Mouse (Mus musculus): Measurements from ENCODE around the gene Spib. TPM values are rescaled to one million over a fixed set of nuclear protein-coding genes. Genes with fewer than 3 reads are reported as not detected.

Spib gene
- polyA plus RNA-seq, 1 experiment from 2014 or later = 0.85 TPM

- Histone ChIP-seq H3K4me3 (replicated peaks) (no peak overlapping the region), H3K9ac (no peak overlapping the region), H3K4me2 (no peak overlapping the region), H3K9me3 (replicated peaks) (no peaks in the 10 kb centered on the region), H3K27ac (replicated peaks) (peak overlapping the region; percentile 71), H3K36me3 (replicated peaks) (peaks cover 13% of the 10 kb centered on the region), H3K4me1 (replicated peaks) (peaks cover 49% of the 10 kb centered on the region), H3K27me3 (peaks cover 22% of the 10 kb centered on the region)
- ATAC-seq (ENCODE audit: insufficient read depth) = no peak; the same call in 1 of the 2 replicates
- 40% methylated on average over 5 of the region's 5 CpGs for WGBS (ENCODE audit: insufficient replicate concordance)
These were observed 46.9 kb downstream of the Spib start for GRCm38 (mm10) chr7:44484841-44485571.

GRCm38 (mm10) chr7:44484109-44484508 lies 47.8 kb downstream of the Spib start:
- WGBS (ENCODE audit: insufficient replicate concordance) = 87% methylated on average over 1 of the region's 1 CpGs
- peaks cover 31% of the 10 kb centered on the region for H3K27me3 ChIP-seq

GRCm38 (mm10) chr7:44482836-44483435 lies 48.9 kb downstream of the Spib start:
- Histone ChIP-seq H3K9me3 (replicated peaks) (no peaks in the 10 kb centered on the region), H3K4me2 (peak overlapping the region; percentile 72), H3K4me1 (replicated peaks) (peaks cover 58% of the 10 kb centered on the region), H3K9ac (peak overlapping the region; percentile 58), H3K36me3 (replicated peaks) (no peaks in the 10 kb centered on the region), H3K4me3 (replicated peaks) (peak overlapping the region; percentile 22), H3K27ac (replicated peaks) (peak overlapping the region; percentile 91), H3K27me3 (peaks cover 43% of the 10 kb centered on the region)
- WGBS (ENCODE audit: insufficient replicate concordance) = 43% methylated on average over 3 of the region's 3 CpGs
- ATAC-seq (ENCODE audit: insufficient read depth) = peak; percentile 97

More at GRCm38 (mm10) chr7:44484109-44484508, 47.8 kb downstream of the Spib start:
- Histone ChIP-seq H3K9ac (no peak overlapping the region), H3K36me3 (replicated peaks) (0 out of 2 replicates have a peak, but pooled peaks cover 6% of the 10 kb centered on the region), H3K4me2 (no peak overlapping the region), H3K4me1 (replicated peaks) (peaks cover 49% of the 10 kb centered on the region), H3K9me3 (replicated peaks) (no peaks in the 10 kb centered on the region), H3K27ac (replicated peaks) (peak overlapping the region; percentile 71), H3K4me3 (replicated peaks) (no peak overlapping the region)
- ATAC-seq (ENCODE audit: insufficient read depth) = no peak

Small RNA genes within 50 kb of the gene (microRNA-seq; reads per million reads assigned to microRNA genes)
- gene Mir7053 = not detected

Other genes with a start within 250 kb of the Spib start
- 0.54 and 0.63 TPM in 2 replicates for gene Clec11a, start 225.2 kb downstream of the Spib start, polyA plus RNA-seq (2015; fragmentation: Nextera tagmentation; extraction: Ambion mirVana)
- gene Shank1, start 221.8 kb downstream of the Spib start, polyA plus RNA-seq (2015; fragmentation: Nextera tagmentation; extraction: Ambion mirVana) = 0.05 and 0.06 TPM in 2 replicates
- gene Syt3, start 148.0 kb downstream of the Spib start, polyA plus RNA-seq (2015; fragmentation: Nextera tagmentation; extraction: Ambion mirVana) = not detected in 2 replicates
- gene 1700008O03Rik, start 146.3 kb downstream of the Spib start, polyA plus RNA-seq (2015; fragmentation: Nextera tagmentation; extraction: Ambion mirVana) = 0.16 TPM in 1 of 2 replicates, not detected in the other
- 0.03 TPM in 1 of 2 replicates, not detected in the other for gene Lrrc4b, start 103.1 kb downstream of the Spib start, polyA plus RNA-seq (2015; fragmentation: Nextera tagmentation; extraction: Ambion mirVana)
- gene Aspdh, start 66.7 kb downstream of the Spib start, polyA plus RNA-seq (2015; fragmentation: Nextera tagmentation; extraction: Ambion mirVana) = 14.3 and 17.3 TPM in 2 replicates
- gene Josd2, start 64.1 kb downstream of the Spib start, polyA plus RNA-seq (2015; fragmentation: Nextera tagmentation; extraction: Ambion mirVana) = 175 and 198 TPM in 2 replicates
- 45.9 and 55.4 TPM in 2 replicates for gene Emc10, start 35.5 kb downstream of the Spib start, polyA plus RNA-seq (2015; fragmentation: Nextera tagmentation; extraction: Ambion mirVana)
- gene Fam71e1, start 35.5 kb downstream of the Spib start, polyA plus RNA-seq (2015; fragmentation: Nextera tagmentation; extraction: Ambion mirVana) = 1.7 and 2.0 TPM in 2 replicates
- 0.08 and 0.10 TPM in 2 replicates for gene Mybpc2, start 7.4 kb downstream of the Spib start, polyA plus RNA-seq (2015; fragmentation: Nextera tagmentation; extraction: Ambion mirVana)
- gene Pold1, start 16.8 kb upstream of the Spib start, polyA plus RNA-seq (2015; fragmentation: Nextera tagmentation; extraction: Ambion mirVana) = 51.9 and 54.8 TPM in 2 replicates
- gene Nr1h2, start 21.9 kb upstream of the Spib start, polyA plus RNA-seq (2015; fragmentation: Nextera tagmentation; extraction: Ambion mirVana) = 45.9 and 47.1 TPM in 2 replicates
- gene Napsa, start 40.3 kb upstream of the Spib start, polyA plus RNA-seq (2015; fragmentation: Nextera tagmentation; extraction: Ambion mirVana) = 13.8 and 14.2 TPM in 2 replicates
- gene Kcnc3, start 58.6 kb upstream of the Spib start, polyA plus RNA-seq (2015; fragmentation: Nextera tagmentation; extraction: Ambion mirVana) = 0.05 TPM in 2 replicates
- 0.18 and 0.41 TPM in 2 replicates for gene Myh14, start 138.8 kb upstream of the Spib start, polyA plus RNA-seq (2015; fragmentation: Nextera tagmentation; extraction: Ambion mirVana)
- gene Izumo2, start 176.7 kb upstream of the Spib start, polyA plus RNA-seq (2015; fragmentation: Nextera tagmentation; extraction: Ambion mirVana) = not detected in 2 replicates
- gene Vrk3, start 216.3 kb upstream of the Spib start, polyA plus RNA-seq (2015; fragmentation: Nextera tagmentation; extraction: Ambion mirVana) = 28.1 and 30.0 TPM in 2 replicates
- 0.94 and 1.0 TPM in 2 replicates for gene Zfp473, start 219.0 kb upstream of the Spib start, polyA plus RNA-seq (2015; fragmentation: Nextera tagmentation; extraction: Ambion mirVana)

Measured in liver, embryonic 15.5 days (tissue).